Mouse (Mus musculus) heart, adult 18-20 months (tissue): Measurements from ENCODE around the gene 1700025C18Rik. TPM values are rescaled to one million over a fixed set of nuclear protein-coding genes. Genes with fewer than 3 reads are reported as not detected.
A peak's percentile ranks its signal among the peaks of the same experiment; 100 is the strongest.

Experiments
- DNase-seq, 2 experiments: peaks; one replicate each; pipeline ENCODE4 v3.0.0; 2021 to 2022; ENCODE audit warnings: mixed read lengths in 1 of 2
- total RNA-seq, 2 experiments: library from RNA; stranded (reverse); gene quantifications; 2 replicates each; pipeline ENCODE4 v1.2.3; 2021

Gene 1700025C18Rik
- total RNA-seq, 2 experiments from 2014 or later: not detected

DNA sequence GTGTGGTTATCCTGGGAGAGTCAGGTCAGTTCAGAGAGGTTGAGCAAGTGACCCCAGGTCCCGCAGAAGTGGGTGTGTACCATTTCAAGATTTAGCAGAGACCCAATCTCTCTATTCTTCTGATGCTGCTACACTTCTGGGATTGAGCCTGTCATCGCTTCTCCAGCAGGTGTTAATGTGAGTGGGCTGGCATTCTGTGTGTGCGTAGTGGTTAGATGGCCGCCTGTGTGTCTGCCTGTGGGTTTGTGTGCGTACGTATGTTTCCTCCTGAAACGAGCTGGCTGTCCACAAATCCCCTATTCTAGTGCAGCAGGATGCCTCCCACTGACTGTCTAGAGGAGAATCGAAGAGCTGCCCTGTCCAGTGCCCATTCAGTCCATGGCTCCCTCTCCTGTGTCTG, 12.5 kb downstream of the 1700025C18Rik start:
- DNase-seq: no peak

DNA sequence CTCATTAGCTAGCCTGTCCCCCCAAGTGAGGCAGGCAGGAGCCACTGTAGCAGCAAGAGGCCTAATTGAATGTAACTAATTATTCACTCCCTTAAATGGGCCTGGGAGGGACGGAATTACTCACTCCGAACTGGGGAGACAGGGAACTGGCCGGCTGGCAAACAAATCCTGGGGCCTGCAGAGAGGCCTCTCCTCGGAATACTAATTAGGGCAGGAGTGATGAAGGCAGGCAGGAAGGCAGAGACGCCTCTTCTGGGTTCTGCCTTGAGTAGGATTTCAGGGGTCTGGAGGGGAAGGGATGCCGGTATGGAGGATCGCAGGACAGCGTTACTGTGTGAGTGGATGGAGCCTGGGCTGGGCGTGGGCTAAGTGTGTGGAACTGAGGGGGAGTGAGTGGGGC, 13.5 kb downstream of the 1700025C18Rik start:
- no peak for DNase-seq

DNA sequence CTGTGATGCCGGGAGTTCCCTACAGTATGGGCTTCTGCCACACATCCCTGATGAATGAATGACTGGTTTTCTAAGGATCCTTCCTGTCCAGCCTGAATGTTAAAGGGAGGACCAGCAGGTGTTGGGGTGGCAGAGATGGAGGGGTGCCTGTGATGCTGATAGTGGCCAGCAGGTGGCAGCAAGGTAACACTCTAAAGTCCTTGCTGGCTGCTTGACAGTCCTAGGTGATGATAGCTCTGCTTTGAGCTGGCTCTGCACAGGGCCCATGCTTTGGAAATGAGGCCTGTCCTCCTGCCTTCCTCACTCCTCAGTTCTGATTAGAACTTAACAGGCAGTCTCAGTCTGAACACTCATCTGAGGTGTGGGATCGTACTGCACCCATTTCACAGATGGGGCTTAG, 15.6 kb downstream of the 1700025C18Rik start:
- peak; percentile 80 to 88 for DNase-seq

DNA sequence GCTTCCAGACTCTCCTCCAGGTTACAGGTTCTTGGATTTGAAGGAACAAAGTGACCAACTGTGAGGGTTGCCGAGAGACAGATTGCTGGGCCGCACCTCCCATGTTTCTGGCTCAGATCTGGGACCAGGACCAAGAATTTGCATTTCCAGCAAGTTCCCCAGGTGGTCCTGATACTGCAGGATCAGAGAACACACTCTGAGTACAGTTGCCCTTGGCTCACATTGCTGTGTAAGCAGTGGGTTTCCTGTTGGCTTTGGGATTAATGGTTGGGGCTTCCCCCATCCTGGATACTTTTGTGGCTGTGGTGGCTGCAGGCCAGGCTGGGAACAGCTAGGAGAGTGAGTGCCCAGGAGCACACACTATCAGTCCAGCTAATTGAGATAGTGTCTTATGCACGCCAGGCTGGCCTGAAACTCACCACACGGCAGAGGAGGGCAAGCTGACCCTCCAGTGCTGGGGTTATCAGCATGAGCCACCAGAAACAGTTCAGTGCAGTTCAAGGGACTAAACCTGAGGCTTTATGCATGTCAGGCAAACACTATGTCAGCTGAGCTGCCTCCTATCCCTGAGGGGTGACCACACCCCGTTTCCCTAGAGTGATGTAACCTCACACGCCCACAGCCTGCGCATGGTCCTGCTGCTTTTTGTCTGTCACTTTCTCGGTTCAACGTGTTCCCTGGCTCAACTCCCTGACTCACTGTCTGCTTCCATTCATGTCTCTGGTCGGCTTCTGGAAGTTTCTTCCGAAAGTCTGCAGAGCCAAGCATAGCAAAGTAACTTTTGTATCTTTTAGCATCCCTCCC, 16.3 kb downstream of the 1700025C18Rik start:
- peak; percentile 78 to 85 for DNase-seq

DNA sequence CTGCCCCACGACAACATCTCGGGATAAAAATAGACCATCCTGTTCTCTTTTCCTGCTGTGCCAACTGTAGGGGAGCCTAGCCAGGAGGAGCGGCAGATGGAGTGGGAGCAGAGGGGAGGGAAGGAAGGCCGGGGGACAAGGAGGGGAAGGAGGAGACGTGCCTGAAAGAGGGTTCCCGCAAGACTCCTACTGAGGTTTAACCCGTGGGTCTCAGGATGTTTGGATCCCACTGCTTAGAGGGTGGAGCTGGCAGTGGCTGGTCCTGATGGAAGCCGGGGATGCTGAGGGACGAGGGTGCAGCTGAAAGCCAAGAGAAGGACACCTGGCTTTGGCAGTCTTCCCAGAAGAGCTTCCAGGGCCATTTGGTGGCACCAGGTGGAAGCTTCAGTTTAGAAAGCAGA, 17.2 kb downstream of the 1700025C18Rik start:
- DNase-seq: peak in 1 of 2 experiments; percentile 23

DNA sequence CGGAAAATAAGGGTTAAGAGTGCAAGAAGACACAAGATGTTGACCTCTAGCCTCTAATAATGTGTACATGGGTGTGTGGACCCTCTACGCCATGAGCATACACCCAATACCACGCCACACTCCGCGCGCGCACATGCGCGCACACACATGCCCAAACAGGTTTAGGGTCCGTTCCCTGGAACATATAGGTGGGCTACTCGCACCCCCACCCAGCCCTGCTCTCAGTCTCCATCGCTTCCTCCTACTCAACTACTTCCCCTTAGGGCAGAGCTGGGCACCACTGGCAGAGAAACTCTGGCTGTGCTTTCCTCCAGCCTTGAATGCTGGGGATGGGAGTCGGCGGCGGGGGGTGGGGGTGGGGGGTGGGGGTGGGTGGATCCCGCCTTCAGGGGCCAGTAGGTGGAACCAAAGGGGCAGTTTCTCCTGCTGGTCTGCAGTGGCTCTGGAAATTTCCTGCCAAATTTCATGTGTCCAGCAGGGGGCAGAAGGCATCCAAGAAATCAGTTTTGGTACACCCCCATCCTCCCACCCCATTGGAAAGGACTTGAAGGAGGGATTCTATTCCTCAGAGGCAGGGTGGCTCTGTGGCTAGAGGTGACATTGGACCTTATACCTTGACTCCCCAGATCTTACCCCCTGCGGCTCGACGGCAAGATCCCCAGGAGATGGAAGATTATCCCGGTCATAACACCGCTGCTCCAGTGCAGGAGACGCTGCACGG, 20.3 kb downstream of the 1700025C18Rik start:
- DNase-seq: peak; percentile 52 to 82

DNA sequence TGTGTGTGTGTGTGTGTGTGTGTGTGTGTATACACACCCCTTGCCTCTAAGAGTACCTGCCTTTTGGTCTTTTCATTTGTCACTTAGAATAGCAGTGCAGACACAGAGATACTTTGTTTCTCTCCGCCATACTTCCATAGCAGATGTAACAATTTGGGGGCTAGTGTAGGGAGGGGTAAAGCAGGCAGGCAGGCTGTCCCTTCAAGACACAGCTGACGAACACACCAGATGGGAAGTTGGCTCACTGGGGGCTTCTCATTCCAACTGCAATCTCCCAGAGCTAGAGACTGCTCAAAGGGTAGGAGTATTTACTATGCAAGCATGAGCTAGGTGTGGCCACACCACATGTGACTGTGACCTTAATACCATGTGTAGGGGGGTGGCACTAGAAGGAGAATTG, 21.7 kb downstream of the 1700025C18Rik start:
- no peak for DNase-seq

DNA sequence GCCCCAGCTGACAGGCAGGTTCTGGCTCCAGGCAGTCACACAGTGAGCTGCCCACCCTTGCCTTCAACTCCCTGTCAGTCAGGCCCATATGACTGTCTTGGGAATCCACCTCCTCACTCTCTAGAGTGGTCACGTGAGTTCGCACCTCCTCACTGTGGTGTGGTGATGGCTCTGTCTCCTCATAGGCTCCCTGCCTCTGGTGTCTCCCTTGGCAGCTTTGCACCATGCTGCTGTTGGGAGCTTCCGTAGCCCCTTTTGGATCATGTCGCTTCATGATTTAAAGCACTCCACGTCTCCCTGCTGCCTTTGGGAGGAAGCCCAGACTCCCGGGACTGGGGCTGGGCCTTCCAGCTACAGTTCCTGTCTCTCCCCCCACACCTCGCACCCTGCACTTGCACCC, 26.1 kb downstream of the 1700025C18Rik start:
- DNase-seq: no peak

DNA sequence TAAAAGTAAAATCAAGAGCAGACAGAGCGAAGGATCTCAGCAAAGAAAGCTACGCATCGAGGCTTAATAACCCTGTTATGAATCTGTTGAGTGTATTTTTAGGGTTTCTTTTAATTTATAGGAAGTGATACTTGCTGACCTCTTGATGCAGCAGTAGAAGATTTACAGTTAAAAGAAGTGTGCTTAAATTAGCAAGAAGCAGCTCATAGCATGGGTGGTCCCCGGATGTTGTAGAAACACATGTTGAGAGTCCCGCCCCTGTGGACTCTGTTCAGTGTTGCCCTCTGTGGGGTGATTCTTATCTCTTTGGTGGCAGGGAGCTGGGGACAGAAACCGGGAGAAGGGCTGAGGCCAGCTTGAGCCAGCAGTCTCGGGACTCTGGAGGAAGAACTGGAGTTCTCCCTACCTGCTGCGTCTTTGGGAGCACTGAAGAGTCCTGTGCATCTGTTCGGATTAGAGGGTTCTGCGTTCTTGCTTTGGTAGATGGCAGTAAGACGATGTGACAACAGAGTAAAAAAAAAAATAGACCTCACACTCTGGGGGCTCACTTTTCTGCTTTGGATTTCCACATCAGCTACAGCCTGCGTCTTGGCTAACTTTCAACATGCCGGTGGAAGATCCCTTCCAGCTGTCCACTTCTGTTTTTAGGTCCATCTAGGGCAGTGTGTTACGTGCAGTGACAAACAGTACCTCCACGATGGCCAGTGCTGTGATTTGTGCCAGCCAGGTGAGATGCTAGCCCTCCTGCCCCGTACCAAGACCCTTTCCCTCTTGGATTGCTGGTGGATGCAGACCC, 28.7 kb downstream of the 1700025C18Rik start:
- peak; percentile 29 to 37 for DNase-seq

DNA sequence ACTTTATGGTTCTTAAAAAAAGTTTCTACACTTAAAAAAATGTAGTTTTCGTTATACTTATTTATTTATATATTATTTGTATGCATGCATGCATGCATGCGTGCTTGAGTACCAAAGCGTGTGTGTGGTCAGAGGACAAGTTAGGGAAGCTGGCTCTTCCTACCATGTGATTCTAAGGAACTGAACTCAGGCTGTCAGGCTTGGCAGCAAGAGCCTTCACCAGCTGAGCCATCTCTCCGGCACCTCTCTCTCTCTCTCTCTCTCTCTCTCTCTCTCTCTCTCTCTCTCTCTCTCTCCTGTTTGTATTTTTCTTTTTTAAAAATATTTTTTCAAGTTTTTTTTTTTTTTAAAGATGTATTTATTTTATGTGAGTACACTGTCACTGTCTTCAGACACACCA, 30.6 kb downstream of the 1700025C18Rik start:
- no peak for DNase-seq

DNA sequence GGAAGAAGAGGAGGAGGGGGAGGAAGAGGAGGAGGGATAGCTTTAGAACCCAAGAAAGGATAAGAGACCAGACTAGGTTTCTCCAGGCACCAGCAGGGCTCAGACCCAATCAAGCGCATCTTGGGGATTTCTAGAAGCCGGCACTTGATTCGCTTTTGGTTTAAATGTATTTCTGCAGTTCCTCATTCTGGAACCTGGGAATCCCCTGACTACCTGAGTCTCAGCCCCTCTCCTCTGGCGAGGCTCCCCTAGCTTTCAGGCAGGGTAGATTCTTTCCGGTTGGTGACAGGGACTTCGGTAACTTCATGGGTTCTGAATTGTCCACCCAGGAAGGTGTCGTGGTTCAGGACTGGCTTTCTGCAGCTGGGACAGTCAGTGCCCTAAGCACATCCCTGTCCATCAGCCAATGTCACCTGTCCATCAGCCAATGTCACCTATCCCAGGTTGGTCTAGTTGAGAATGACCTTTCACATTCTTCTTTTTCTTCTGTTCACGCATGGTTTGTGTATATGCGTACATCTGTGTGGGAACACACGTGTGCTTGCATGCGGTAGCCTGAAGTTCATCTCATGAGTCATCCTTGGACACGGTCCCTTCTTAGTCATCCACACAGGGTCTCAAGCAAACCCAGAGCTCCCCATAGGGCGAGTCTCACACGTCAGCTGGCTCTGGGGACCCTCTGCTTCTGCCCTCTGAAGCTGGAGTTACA, 34.0 kb downstream of the 1700025C18Rik start:
- peak in 1 of 2 experiments; percentile 14 for DNase-seq

DNA sequence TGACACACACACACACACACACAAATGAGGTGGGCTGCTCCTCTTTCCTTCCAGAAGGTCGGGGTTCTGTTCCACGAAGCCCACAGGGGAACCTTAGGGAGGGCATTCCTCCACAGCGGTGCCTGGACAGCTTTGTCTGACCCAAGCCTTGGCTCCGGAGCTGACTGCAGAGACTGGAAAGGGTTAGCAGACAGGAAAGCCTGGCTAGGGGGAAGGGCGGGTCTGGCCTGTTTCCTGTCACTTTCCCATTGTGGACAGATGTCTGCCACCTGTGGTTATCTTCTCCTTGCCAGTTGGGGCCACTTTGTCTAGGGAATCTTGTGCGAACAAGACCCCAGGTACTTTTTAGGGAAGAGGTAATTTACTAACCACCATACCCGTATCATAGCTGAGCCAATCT, 34.6 kb downstream of the 1700025C18Rik start:
- peak; percentile 55 to 56 for DNase-seq

DNA sequence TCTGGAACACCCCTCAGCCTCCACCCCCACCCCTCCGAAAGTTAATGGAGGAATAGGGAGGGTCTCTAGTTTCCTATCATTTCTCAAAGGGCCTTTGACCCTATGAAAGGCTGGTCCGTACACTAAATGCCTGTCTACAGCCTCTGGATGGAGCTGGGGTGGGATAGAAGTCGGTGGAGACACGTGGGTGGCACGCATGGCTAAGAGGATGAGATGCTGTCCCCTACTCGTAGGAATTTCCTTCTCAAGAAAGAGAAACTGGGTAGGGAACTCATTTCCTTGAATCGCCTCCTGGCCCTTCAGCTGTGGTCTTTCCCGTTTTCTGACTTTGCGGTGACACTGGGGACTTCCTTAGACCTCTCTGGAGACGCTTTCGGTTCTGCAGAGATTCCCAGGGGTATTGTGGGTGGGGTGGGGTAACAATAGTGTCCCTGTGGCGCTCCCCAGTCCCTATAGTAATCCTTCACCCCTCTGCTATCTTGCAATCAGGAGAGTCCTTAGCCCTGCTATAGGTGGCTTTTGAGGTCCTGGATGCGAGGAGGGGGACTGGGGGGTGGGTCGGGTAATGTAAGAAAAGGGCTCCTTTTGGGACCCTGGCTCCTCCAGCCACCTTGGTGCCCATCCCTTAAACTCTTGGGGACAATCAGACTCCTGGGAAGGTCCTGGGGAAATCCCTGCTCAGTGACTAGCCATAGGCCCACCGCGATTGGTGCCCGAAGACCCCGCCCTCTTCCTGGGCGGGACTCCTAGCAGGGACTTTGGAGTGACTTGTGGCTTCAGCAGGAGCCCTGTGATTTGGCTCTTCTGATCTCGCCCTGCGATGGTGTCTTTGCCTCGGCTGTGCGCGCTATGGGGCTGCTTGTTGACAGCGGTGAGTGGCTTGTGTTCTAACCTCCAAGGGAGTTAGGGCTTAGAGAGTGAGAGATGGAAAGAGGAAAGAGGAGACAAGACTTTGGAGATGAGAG, 35.4 kb downstream of the 1700025C18Rik start, which contains the start of gene Cd40:
Cd40 (plus strand) TSS at position 740 of the 965 bp plus-strand sequence.
- peak; percentile 86 to 91 for DNase-seq

DNA sequence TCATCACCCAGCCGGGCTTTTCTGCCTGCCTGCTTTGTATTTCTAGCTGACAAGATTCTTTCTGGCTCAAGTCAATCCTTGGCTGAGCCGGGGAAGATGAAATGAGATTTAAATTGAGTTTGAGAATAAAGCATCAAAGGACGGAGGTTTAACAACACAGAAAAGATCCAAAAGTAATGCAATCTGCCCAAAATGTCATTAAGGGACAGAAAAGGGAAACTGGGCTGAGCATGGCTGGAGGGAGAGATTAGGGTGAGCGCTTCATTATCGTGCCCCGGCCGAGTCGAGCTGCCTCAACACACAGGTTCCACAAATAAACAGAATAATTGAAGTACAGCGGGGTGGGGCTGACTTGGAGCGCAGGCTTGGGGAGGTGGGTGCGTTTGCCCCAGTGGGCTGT, 39.0 kb downstream of the 1700025C18Rik start:
- no peak for DNase-seq

DNA sequence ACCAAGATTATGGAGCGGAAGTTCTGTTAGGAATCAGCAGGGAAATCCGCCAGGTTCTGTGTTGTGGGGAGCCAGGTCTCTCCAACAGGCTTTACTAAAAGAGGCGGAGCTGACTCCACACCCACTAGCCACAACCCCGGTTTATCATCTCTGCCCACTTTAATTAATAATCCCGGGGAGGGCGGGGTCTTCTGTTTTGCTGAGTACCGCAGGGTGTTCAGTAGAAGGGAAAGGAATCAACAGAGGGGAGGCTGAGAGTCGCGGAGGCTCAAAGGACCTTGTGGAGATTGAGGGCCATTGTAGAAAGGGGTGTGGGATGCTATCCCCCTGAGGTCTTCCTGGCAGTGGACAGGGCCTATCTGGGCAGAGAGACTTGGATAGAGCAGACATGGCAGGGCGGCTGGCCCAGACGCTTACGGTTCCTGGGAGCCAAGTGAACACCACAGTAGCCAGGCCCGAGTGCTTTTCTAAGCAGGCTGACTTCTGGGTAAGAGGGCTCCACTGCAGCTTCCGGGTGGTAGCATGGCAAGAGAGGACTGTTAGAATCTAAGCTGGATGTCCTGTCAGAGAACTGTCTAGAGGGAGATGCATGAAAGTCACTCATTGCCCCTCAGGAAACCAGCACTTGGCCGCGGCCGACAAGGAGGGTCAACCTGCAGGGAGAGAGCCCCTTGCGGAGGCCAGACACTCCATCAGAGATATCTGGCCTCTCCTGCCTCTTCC, 39.6 kb downstream of the 1700025C18Rik start:
- no peak for DNase-seq

DNA sequence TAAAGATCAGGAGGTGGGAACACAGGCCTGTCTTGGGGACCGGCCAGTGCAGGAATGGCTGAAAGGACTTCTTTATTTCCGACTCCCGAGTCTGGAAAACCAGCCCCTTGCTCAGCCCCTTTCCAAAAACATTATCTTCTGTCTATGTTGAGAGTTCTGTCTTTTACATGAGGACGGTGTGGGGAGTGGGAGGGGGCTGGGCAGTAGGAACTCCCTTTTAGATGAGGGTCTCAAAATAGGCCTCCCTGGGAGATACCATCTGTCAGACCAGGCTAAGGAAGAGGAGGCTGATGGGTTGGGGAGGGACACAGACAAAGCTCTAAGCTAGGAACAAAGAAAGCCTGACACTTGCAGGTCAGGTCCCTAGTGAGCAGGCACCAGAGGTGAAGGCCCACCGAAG, 41.5 kb downstream of the 1700025C18Rik start:
- no peak for DNase-seq

DNA sequence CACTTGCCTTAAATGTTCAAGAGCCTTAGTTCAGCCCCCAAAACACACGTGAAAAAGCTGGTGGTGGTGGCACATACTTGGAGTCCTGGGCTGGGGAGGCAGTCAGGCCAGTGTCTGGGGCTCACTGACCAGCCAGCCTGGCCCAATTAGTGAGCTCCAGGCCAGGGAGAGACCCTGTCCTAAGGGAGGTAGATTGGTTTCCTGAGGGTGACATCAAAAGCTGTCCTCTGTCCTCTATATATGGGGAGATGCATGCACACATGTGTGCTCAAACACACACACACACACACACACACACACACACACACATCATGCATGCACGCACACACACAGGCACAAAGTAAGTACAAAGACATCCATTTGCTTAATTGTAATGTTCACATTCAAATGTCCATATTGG, 46.8 kb downstream of the 1700025C18Rik start:
- DNase-seq: no peak

DNA sequence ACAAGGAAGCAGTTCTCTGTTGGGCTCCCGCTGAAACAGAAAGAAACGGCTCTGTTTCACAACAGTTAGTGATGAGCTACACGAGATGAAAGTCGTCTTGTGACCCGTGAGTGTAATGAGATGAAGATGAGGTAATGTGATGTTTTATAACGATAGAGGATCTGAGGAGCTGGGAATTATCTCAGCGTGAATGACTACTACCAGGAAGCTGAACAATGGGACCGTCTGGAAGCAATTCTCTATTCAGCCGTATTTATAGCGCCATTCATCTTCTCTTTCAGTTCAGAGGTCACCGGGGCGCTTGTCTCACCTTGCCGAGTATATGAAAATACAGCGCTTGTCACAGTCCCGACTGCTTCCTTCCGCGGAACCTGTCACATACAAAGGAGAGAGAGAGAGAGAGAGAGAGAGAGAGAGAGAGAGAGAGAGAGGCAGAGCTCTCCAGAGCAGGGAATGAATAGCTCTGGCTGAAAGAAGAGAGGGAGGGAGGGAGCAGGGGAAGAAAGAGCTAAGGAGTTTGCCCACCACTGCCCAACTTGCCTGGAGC, 47.4 kb downstream of the 1700025C18Rik start:
- no peak for DNase-seq

DNA sequence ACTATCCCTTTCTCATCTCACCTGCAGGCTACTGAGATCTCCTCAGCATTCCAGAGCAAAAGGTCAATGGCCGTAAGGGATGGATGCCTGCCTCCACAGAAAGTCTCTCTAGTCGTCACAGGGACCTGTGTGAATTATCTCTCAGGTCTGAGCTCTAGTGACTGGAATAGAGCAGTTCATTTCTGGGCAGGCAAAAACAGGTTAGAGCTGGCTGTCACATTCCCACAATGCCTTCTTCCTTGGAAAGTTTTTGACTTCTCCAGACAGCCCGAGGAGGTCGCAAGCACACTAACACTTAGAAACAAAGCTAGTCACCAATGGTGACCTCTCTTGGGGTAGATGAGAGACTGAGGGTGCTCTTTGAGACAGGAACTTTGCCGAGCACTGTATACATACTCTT, 48.4 kb downstream of the 1700025C18Rik start:
- DNase-seq: no peak

DNA sequence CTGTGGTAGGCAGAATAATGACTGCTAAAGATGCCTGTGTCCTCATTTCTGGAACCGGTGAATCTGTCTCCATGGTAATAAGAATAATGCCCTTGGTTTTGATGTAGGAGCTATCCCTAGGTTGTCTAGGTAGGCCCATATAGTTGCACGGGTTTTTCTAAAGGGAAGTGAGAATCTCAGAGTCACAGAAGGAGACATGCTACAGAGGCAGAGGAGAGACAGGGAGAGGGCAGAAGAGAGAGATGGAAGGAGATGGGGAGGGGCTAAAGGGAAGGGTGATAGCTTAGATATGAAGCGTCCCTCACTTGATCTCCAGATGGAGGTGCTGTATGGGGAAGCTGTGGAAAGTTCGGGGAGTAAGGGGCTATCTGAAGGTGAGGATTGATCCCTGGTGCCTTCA, 53.1 kb downstream of the 1700025C18Rik start:
- DNase-seq: no peak
